Mouse (Mus musculus) kidney, postnatal 4 days (tissue): ENCODE data around the gene Tmem86a.

Experiments
- DNase-seq, 2 experiments: peaks; one replicate each; pipeline ENCODE4 v3.0.0; 2021; ENCODE audit warnings: mixed read lengths in 2 of 2

The Tmem86a gene

DNA sequence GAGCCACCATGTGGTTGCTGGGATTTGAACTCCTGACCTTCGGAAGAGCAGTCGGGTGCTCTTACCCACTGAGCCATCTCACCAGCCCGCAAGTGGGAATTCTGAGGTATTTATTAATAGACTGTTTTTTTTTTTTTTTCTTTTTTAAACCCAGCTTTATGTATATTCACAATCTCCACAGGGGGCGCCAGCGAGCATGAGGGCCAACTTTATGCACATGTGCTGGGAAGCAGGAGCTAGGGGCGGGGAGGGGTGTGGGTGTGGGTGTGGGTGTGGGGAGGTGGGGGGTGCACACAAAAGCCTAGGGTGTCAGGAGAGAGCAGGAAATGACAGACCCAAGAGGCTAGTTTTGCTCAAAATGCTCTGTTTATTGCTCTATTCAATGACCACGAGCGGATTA is 27.1 kb downstream of the Tmem86a start:
- DNase-seq, result peak; percentile 78 to 83

DNA sequence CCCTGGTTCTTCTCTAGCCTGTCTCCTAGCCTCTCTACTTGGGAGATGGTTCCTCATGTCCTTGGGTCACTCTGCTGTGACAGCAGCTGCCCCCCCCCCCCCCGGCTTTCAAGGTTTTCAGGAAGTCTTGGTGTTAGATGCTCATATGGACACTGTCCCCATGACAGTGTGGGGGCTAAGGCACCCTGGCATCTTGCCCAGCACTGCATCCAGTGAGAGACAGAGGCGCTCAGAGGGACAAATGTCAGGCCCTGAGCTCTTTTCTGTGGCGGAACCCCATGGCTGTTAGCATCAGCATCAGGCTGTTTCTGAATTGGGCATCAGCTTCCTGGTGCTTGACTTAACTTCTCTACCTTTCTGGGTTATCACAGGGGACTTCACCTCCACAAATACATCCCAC is 30.5 kb downstream of the Tmem86a start:
- DNase-seq, result peak; percentile 54 to 60

DNA sequence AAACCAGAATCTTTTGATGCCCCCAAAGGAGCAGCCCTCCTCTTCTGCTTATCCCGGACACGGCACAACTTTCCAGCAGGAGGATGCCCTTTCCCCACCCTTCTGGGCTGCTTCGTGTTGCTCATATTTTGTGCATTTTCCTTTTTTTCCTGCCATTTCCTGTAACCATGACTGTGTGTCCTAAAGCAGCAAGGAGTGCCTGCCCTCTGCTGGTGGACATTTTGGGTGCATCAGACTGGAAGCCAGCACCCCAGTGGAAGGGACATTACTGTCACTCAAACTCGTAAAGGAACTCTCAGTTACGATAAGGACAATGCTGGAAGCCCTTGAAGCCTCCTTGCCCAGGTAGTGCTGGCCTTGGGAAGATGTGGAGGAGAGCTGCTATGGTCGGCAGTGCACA is 30.9 kb downstream of the Tmem86a start:
- DNase-seq, result peak; percentile 89 to 90

DNA sequence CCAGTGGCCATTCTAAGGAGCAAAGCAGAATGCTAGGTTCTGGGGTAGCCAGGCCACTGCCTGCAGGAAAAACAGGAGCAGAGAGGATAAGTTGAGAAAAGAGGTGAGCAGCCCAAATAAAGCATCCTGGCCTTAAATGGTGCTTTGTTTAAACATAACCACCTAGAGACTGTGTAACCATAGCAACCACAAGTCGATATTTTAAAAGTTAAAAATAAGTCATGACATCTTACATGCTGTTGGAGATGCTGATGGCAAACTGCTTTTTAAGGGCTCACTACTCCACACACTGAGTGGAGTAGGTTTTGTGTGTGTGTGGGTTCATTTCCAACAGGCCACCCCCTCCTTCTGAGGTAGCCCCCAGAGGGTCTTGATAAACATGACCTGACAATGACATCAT is 34.7 kb downstream of the Tmem86a start:
- DNase-seq, result no peak

DNA sequence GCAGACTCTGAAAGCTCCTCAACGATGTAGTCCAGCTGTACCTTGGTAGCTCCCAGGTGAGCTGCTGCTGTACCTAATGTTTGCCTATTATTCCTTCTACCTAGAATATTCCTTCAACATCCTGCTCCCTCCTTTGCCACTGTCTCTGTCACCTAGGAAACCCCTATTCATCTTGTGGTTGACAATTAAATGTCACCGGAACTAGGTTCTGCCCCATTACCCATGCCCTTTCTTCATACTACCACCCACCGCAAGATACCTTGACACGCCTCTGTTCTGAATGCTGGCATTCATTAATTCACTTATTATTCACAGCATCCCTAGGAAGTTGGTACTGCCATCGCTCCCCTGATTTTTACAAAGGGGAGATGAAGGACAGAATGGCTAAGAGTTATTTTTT is 43.5 kb downstream of the Tmem86a start:
- no peak for DNase-seq

DNA sequence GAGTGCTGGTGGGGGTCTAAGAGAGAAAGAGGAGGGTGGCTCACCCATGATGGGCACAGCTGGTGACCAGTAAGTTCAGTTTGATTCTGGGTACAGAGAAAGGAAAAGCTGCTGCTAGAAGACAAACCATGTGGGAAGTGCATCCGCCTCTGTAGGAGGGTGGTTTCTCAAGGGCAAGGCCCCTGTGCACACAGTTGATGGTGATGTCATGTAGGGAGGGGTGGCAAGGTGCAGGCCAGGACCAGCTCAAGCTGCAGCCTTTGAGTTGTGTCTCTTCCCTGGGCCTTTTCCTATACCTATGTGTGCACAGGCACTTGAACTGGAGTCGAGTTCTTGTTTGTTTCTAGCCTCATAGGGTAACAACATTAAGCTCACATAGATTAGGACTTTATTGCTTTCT is 44.6 kb downstream of the Tmem86a start:
- DNase-seq, result no peak

DNA sequence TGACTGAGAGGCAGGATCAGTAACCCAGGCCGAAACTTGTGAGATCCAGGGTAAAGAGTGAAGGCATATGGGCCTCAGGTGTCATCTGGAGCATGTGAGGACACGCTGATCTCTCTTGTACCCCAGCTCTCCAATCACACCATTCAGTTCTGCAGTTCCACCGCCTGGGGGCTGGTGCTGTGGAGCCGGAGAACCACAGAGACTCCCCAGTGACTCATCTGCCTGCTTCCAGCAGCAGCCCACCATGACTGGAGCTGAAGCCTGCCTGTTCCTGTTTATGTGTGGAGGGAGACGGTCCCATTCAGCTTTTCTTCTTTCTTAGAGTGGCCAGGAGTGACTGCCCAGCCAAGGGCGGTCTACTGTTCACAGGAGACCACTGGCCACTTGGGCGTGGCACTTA is 47.6 kb downstream of the Tmem86a start:
- DNase-seq, result no peak

DNA sequence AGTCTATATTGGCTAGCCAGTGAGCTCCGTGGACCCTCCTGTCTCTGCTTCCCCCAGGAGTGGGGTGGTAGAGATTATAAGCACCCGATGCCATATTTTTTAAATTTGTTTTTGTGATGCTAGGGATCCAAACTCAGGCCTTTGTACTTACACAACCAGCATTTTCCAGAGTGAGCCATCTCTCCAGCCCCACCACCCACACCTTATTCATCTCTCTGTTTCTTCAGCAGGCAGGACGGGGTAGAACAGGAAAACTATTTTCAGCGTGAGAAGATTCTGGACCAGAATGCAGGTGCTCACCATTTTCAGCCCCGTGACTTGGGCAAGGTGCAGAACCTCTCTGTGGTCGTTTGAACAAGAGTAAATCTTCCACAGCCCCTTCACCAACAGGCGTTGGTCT is 48.9 kb downstream of the Tmem86a start:
- DNase-seq, result no peak

DNA sequence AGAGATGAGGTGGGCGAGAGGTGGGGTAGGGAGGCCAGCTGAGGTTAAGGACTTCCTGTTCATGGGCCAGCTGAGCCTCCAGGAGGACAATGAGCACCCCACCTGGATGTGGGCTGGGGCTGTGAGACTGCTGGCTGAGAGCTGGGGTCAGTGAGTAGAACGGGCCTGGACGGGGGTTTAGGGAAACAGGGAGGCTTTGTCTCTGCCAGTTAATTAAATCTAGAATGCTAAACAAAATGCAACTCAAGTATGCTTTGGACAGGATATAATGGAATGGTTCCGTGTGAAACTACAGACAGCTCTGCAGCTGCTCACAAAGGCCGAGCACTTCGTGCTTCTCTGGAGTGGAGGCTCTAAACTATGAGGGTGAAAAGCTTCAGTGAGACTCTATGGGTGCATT is 50.2 kb downstream of the Tmem86a start:
- no peak for DNase-seq

DNA sequence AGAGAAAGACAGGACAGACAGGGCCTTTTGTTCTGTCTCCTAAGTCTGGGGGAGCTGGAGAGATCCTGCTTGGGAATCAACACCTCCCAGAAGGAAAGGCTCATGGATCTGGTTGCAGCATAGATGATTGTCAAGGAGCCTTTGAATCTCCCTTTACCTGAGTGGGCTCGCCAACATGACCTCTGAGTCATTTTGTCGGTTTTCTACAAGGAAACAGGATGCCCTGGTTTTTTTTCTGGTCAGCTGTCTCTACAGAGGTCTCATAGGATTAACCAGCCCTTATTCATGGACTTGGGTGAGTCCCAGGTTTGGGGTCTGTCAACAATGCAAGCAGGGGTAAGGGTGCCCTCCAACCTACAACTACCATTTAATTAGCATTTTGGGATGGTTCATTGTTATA is 52.6 kb downstream of the Tmem86a start:
- no peak for DNase-seq

DNA sequence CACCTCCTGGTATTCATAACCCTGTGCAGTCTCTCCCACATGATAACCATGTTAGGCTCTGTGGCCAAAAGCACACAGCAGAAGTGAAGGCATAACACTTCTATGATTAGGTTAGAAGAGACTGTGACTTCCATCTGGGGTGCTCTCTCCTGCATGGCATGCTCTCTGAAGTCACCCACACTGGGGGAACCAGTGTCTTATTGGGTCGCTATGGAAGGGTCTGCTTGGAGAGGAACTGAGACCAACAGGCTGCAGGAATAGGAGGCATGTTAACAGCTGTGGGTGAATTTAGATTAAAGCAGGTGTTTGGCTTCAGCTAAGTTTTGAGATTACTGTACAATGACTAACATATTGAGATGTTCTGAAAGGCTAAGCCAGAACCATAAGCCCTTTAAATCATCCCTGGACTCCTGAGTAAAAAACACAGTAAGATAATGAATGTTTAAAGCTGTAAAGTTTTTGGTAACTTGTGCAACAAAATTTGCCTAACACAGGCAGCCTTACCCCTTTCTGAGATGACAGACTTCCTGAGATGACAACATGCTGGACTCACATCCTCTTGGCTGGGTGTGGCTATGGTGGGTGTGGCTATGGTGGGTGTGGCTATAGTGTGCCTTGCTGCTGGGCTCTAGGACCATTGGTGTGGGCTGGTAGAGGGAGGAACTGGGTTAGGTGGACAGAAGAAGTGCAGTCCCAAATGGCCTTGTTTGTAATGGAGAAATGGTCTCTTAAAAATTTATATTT is 53.4 kb downstream of the Tmem86a start:
- no peak for DNase-seq
